28 mouse cellular contexts compared by ENCODE assay signal in genomic region chr15:10175656-10176055, GRCm38 (mm10). TPM values are rescaled to one million over a fixed set of nuclear protein-coding genes. Genes with fewer than 3 reads are reported as not detected.
DNase-seq lines count a peak whose midpoint lies in the region; ATAC-seq lines count a peak whose summit lies in the region.
"Had no signal": no experiment of that assay in that cellular context is flagged by ENCODE, and none has a peak within 500 bp of the region (broad histone marks: within the 10 kb centered on the region; RNA-seq: fewer than 3 reads in every experiment).

No protein-coding gene starts in this region.

- H3K4me2 ChIP-seq in kidney, embryonic 15.5 days = no peak overlapping the region
- H3K4me2 ChIP-seq: embryonic facial prominence, embryonic 15.5 days; forebrain, embryonic 12.5 days; heart, embryonic 12.5 days; hindbrain, embryonic 14.5 days; limb, embryonic 12.5 days; liver, embryonic 11.5 days; lung, embryonic 15.5 days; midbrain, embryonic 13.5 days had no signal

- peaks cover 13% of the 10 kb centered on the region; the same call in 1 of the 2 replicates for H3K27me3 ChIP-seq in kidney, embryonic 15.5 days
- H3K27me3 ChIP-seq: heart, embryonic 12.5 days had no signal

- no peak overlapping the region for H3K4me3 ChIP-seq in kidney, embryonic 15.5 days (replicated peaks)
- H3K4me3 ChIP-seq: embryonic facial prominence, embryonic 10.5 days; embryonic facial prominence, embryonic 15.5 days; forebrain, embryonic 12.5 days; heart, embryonic 12.5 days; left cerebral cortex, adult 2 months; limb, embryonic 12.5 days; lung, embryonic 15.5 days; midbrain, embryonic 13.5 days had no signal

- H3K4me1 ChIP-seq in kidney, embryonic 15.5 days = peaks cover 11% of the 10 kb centered on the region

- no peak overlapping the region for H3K9ac ChIP-seq in kidney, embryonic 15.5 days
- H3K9ac ChIP-seq: embryonic facial prominence, embryonic 15.5 days; forebrain, embryonic 12.5 days; forebrain, postnatal 0 days; heart, embryonic 12.5 days; hindbrain, embryonic 14.5 days; limb, embryonic 12.5 days; lung, embryonic 15.5 days; midbrain, embryonic 13.5 days had no signal

- 29% methylated on average over 7 of the region's 7 CpGs for WGBS in kidney, embryonic 15.5 days

- DNase-seq in adrenal gland, adult (ENCODE audit: inconsistent age in 2 of 2, low spot score in 1 of 2) = peak; percentile 73 to 88
- DNase-seq in adrenal gland, postnatal 25 days = no peak
- no peak for DNase-seq in kidney, postnatal 36 days
- peak; percentile 54 to 66 for DNase-seq in adrenal gland, postnatal 36 days
- DNase-seq in mesoderm, embryonic 11.5 days (ENCODE audit: low read depth, low spot score) = peak; percentile 10
- DNase-seq in thymus, postnatal 0 days (ENCODE audit: low spot score) = no peak
- DNase-seq in liver = no peak
- DNase-seq: cerebellum, adult 11 months; cerebellum, adult 9-10 months; cerebellum, postnatal 36 days; forebrain, postnatal 0 days; gastrocnemius, postnatal 14 days; heart, adult 18-20 months; heart, postnatal 4 days; kidney, adult 11 months; layer of hippocampus, adult 9-11 months; thymus, postnatal 14 days had no signal

- H3K9me3 ChIP-seq in kidney, embryonic 15.5 days (replicated peaks) = no peaks in the 10 kb centered on the region
- H3K9me3 ChIP-seq: embryonic facial prominence, embryonic 10.5 days; embryonic facial prominence, embryonic 15.5 days; forebrain, embryonic 12.5 days; heart, embryonic 12.5 days; limb, embryonic 12.5 days; lung, embryonic 15.5 days; midbrain, embryonic 13.5 days had no signal

- H3K36me3 ChIP-seq in kidney, embryonic 15.5 days = no peaks in the 10 kb centered on the region
- H3K36me3 ChIP-seq: embryonic facial prominence, embryonic 10.5 days; embryonic facial prominence, embryonic 15.5 days; forebrain, embryonic 12.5 days; heart, embryonic 12.5 days; limb, embryonic 12.5 days; lung, embryonic 15.5 days; midbrain, embryonic 13.5 days had no signal

- peak; percentile 56 for ATAC-seq in kidney, embryonic 15.5 days (replicated peaks; ENCODE audit: low FRiP score)
- ATAC-seq: midbrain, embryonic 13.5 days had no signal

- no peak overlapping the region for H3K27ac ChIP-seq in kidney, embryonic 15.5 days
- H3K27ac ChIP-seq: embryonic facial prominence, embryonic 10.5 days; embryonic facial prominence, embryonic 15.5 days; forebrain, embryonic 12.5 days; hindbrain, embryonic 14.5 days; left cerebral cortex, adult 2 months; limb, embryonic 12.5 days; lung, embryonic 15.5 days; midbrain, embryonic 13.5 days had no signal

RNA-seq across cellular contexts. Expression of gene Prlr, which starts 1.4 kb away (rescaled TPM):
- 211 and 257 TPM in 2 replicates for total RNA-seq in adrenal gland, postnatal 25 days (2021)
- 3.3 and 4.0 TPM in 2 replicates for polyA plus RNA-seq in kidney, embryonic 15.5 days (2015; fragmentation: Nextera tagmentation; extraction: Ambion mirVana)
- total RNA-seq in adrenal gland, postnatal 36 days (2021) = 100 to 1,000 TPM in 1 of 2 experiments, 10 to 100 TPM in 1; 99.0 to 257 TPM
- polyA plus RNA-seq in thymus, postnatal 0 days (2015; fragmentation: Nextera tagmentation; extraction: Ambion mirVana) = 0.37 and 0.62 TPM in 2 replicates

Comparison
In these comparisons a context has a peak if more than half of its experiments do, and no peak if none do; other contexts are left out.
1. DNase-seq: peak in adrenal gland, adult (2 of 2), adrenal gland, postnatal 36 days (2 of 2) and mesoderm, embryonic 11.5 days (single experiment); none in adrenal gland, postnatal 25 days (single experiment), kidney, postnatal 36 days (0 of 2), thymus, postnatal 0 days (single experiment) and liver (single experiment).